Mouse (Mus musculus) embryonic fibroblast, embryonic 13.5 days (primary cell): Measurements from ENCODE around the gene Prrg2.

Experiments
- CTCF ChIP-seq: IDR thresholded peaks from 2 replicates; pipeline ENCODE4 v1.5.1; 2011; ENCODE audit warnings: mild to moderate bottlenecking, control low read depth, low read length, moderate library complexity, borderline replicate concordance; ENCODE audit not compliant: insufficient read depth
- POLR2A ChIP-seq: IDR thresholded peaks from 2 replicates; pipeline ENCODE4 v1.6.1; 2011; ENCODE audit warnings: low read depth, mild to moderate bottlenecking, control low read depth, low read length, moderate library complexity

- TF ChIP-seq CTCF (no peak), POLR2A (no peak)
Measured at GRCm38 (mm10) chr7:45040851-45041250, 21.6 kb downstream of the Prrg2 start.
